Comparison of ENCODE assay signal across 9 mouse cellular contexts in the genomic region with DNA sequence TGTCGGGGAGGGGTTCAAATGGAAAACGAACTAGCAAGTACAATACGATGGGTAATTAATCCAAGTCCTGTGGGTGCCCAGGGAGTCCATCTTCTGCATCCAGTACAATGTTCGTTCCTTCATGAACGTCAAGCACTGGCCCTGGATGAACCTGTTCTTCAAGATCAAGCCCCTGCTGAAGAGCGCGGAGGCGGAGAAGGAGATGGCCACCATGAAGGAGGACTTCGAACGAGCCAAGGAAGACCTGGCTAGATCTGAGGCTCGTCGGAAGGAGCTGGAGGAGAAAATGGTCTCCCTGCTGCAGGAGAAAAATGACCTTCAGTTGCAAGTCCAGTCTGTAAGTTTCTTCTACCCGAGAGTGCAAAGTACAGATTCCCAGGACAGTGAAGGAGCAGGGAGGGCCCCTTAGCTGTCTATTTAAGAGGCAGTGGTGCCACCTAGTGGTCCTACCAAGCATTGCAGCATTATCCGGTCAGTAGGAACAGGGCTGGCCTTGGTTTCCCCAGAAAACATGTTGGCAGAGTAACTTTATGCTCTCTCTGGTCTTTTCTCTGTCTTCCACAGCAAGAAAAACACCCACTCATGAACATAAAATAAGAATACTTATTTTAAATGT. TPM values are rescaled to one million over a fixed set of nuclear protein-coding genes. Genes with fewer than 3 reads are reported as not detected.
DNase-seq lines count a peak whose midpoint lies in the region; ATAC-seq and TF ChIP-seq lines count a peak whose summit lies in the region.
"Had no signal": no experiment of that assay in that cellular context is flagged by ENCODE, and none has a peak within 500 bp of the region (broad histone marks: within the 10 kb centered on the region; RNA-seq: fewer than 3 reads in every experiment).

No protein-coding gene starts in this region.

- no peak overlapping the region for H3K27ac ChIP-seq in forebrain, postnatal 0 days (ENCODE audit: low read depth, low read length)
- H3K27ac ChIP-seq in hindbrain, embryonic 12.5 days, result no peak overlapping the region
- H3K27ac ChIP-seq: midbrain, embryonic 12.5 days had no signal

- H3K36me3 ChIP-seq in forebrain, postnatal 0 days (ENCODE audit: insufficient read depth), result no peaks in the 10 kb centered on the region
- no peaks in the 10 kb centered on the region for H3K36me3 ChIP-seq in hindbrain, embryonic 12.5 days
- H3K36me3 ChIP-seq: midbrain, embryonic 12.5 days had no signal

- WGBS in forebrain, postnatal 0 days, result 58% methylated on average over 14 of the region's 14 CpGs
- 48% methylated on average over 14 of the region's 14 CpGs for WGBS in hindbrain, embryonic 12.5 days

- no peak overlapping the region for H3K4me2 ChIP-seq in forebrain, postnatal 0 days (ENCODE audit: low read depth)
- no peak overlapping the region for H3K4me2 ChIP-seq in hindbrain, embryonic 12.5 days (replicated peaks)
- H3K4me2 ChIP-seq: midbrain, embryonic 12.5 days had no signal

- DNase-seq in WW6 (ENCODE audit: low read depth, low spot score), result peak; percentile 71
- DNase-seq in cerebellum, adult 18-20 months, result peak; percentile 72 to 79
- DNase-seq in forebrain, postnatal 0 days, result peak; percentile 83
- peak; percentile 75 for DNase-seq in layer of hippocampus, adult 9-10 months (ENCODE audit: low spot score)
- peak; percentile 81 for DNase-seq in lung, postnatal 14 days
- peak; percentile 72 to 86 for DNase-seq in right cerebral cortex, postnatal 10 days (ENCODE audit: low spot score in 2 of 2)
- peak; percentile 51 to 75 for DNase-seq in urinary bladder, postnatal 4 days (ENCODE audit: low spot score in 2 of 2)

- no peaks in the 10 kb centered on the region for H3K9me3 ChIP-seq in forebrain, postnatal 0 days (ENCODE audit: low read length)
- no peaks in the 10 kb centered on the region for H3K9me3 ChIP-seq in hindbrain, embryonic 12.5 days (replicated peaks)
- H3K9me3 ChIP-seq: midbrain, embryonic 12.5 days had no signal

- H3K27me3 ChIP-seq in forebrain, postnatal 0 days (ENCODE audit: insufficient read depth, low read length), result no peaks in the 10 kb centered on the region
- 0 out of 2 replicates have a peak, but pooled peaks cover 5% of the 10 kb centered on the region for H3K27me3 ChIP-seq in hindbrain, embryonic 12.5 days

- ATAC-seq in forebrain, postnatal 0 days, result 0 out of 2 replicates have a peak, but pooled peaks have one; percentile 48
- 0 out of 2 replicates have a peak, but pooled peaks have one; percentile 56 for ATAC-seq in hindbrain, embryonic 12.5 days (ENCODE audit: low FRiP score)

- TF ChIP-seq CTCF in forebrain, postnatal 0 days (IDR thresholded peaks at IDR 0.05; ENCODE audit: low read depth), result peak; percentile 93

- no peak overlapping the region for H3K4me3 ChIP-seq in forebrain, postnatal 0 days (ENCODE audit: low read depth, low read length)
- H3K4me3 ChIP-seq in hindbrain, embryonic 12.5 days, result no peak overlapping the region
- H3K4me3 ChIP-seq: midbrain, embryonic 12.5 days had no signal

- H3K9ac ChIP-seq in forebrain, postnatal 0 days, result no peak overlapping the region
- H3K9ac ChIP-seq in hindbrain, embryonic 12.5 days, result no peak overlapping the region
- H3K9ac ChIP-seq: midbrain, embryonic 12.5 days had no signal

- H3K4me1 ChIP-seq in forebrain, postnatal 0 days (ENCODE audit: insufficient read depth), result no peaks in the 10 kb centered on the region
- no peaks in the 10 kb centered on the region for H3K4me1 ChIP-seq in hindbrain, embryonic 12.5 days
- H3K4me1 ChIP-seq: midbrain, embryonic 12.5 days had no signal

RNA-seq across cellular contexts. Expression of a gene that starts 28.8 kb away (rescaled TPM):
- 0.57 and 0.62 TPM in 2 replicates for total RNA-seq in forebrain, postnatal 0 days (2014; rRNA removed)
- polyA plus RNA-seq in forebrain, postnatal 0 days (2015; fragmentation: Nextera tagmentation; extraction: Ambion mirVana), result 0.15 and 0.26 TPM in 2 replicates
- polyA plus RNA-seq in hindbrain, embryonic 12.5 days (2016; fragmentation: Nextera tagmentation; extraction: Ambion mirVana), result 0.04 and 0.07 TPM in 2 replicates
- polyA plus RNA-seq: midbrain, embryonic 12.5 days had no signal
